Mouse (Mus musculus) urinary bladder, adult 2 months (tissue): ENCODE data around the gene Oas1f. TPM values are rescaled to one million over a fixed set of nuclear protein-coding genes. Genes with fewer than 3 reads are reported as not detected.

Experiments used
- polyA plus RNA-seq: library from polyadenylated mRNA; depleted of rRNA; stranded (reverse); fragments of >200 nt; gene quantifications from 2 replicates; pipeline ENCODE4 v1.2.3, GENCODE M21; 2012; rRNA removed

Gene Oas1f
- polyA plus RNA-seq, 1 experiment: 0.15 TPM

Other genes with a start within 250 kb of the Oas1f start
- 11.0 and 12.9 TPM in 2 replicates for gene Rita1, start 234.8 kb upstream of the Oas1f start, polyA plus RNA-seq
- gene Ddx54, start 234.6 kb upstream of the Oas1f start, polyA plus RNA-seq: 25.7 and 26.2 TPM in 2 replicates
- not detected in 2 replicates for gene Cfap73, start 213.1 kb upstream of the Oas1f start, polyA plus RNA-seq
- gene Rasal1, start 198.6 kb upstream of the Oas1f start, polyA plus RNA-seq: 0.81 and 1.3 TPM in 2 replicates
- 6.6 and 12.5 TPM in 2 replicates for gene Dtx1, start 135.4 kb upstream of the Oas1f start, polyA plus RNA-seq
- gene Oas2, start 97.5 kb upstream of the Oas1f start, polyA plus RNA-seq: 8.3 and 9.0 TPM in 2 replicates
- gene Oas3, start 69.7 kb upstream of the Oas1f start, polyA plus RNA-seq: 0.32 and 0.94 TPM in 2 replicates
- 0.06 and 0.07 TPM in 2 replicates for gene Oas1e, start 51.8 kb upstream of the Oas1f start, polyA plus RNA-seq
- gene Oas1c, start 34.9 kb upstream of the Oas1f start, polyA plus RNA-seq: 4.7 and 5.1 TPM in 2 replicates
- gene Oas1h, start 14.1 kb downstream of the Oas1f start, polyA plus RNA-seq: not detected in 2 replicates
- gene Oas1g, start 40.2 kb downstream of the Oas1f start, polyA plus RNA-seq: 2.4 and 3.1 TPM in 2 replicates
- gene Oas1a, start 60.2 kb downstream of the Oas1f start, polyA plus RNA-seq: 5.3 and 5.7 TPM in 2 replicates
- gene Oas1d, start 67.2 kb downstream of the Oas1f start, polyA plus RNA-seq: not detected in 2 replicates
- gene Rph3a, start 162.7 kb downstream of the Oas1f start, polyA plus RNA-seq: 0.01 and 0.03 TPM in 2 replicates